Mouse (Mus musculus) ES-Bruce4 (cell line): ENCODE data around the gene Ly6g5c. TPM values are rescaled to one million over a fixed set of nuclear protein-coding genes. Genes with fewer than 3 reads are reported as not detected.

Experiments used
- H3K27ac ChIP-seq: 2 replicates; pipeline ENCODE4 v1.5.1; 2012; ENCODE audit warnings: low read length, inconsistent platforms; ENCODE audit not compliant: insufficient read depth
- H3K27me3 ChIP-seq: 2 replicates; pipeline ENCODE4 v1.6.1; 2012; ENCODE audit warnings: mild to moderate bottlenecking, low read length, inconsistent platforms; ENCODE audit not compliant: control insufficient read depth, poor library complexity, insufficient read depth, severe bottlenecking
- H3K36me3 ChIP-seq: 2 replicates; pipeline ENCODE4 v1.6.1; 2012; ENCODE audit warnings: inconsistent platforms, mild to moderate bottlenecking, low read length, moderate library complexity; ENCODE audit not compliant: control insufficient read depth, poor library complexity, insufficient read depth, severe bottlenecking
- H3K4me1 ChIP-seq: one replicate; pipeline ENCODE4 v1.8.1; 2011; ENCODE audit warnings: low read length; ENCODE audit not compliant: control insufficient read depth, insufficient read depth
- H3K4me3 ChIP-seq: 2 replicates; pipeline ENCODE4 v1.5.1; 2011; ENCODE audit warnings: low read depth, mild to moderate bottlenecking, low read length
- H3K9ac ChIP-seq: 2 replicates; pipeline ENCODE4 v1.6.1; 2012; ENCODE audit warnings: low read depth, mild to moderate bottlenecking, inconsistent platforms; ENCODE audit not compliant: poor library complexity, severe bottlenecking
- H3K9me3 ChIP-seq: replicated peaks from 2 replicates; pipeline ENCODE4 v1.6.1; 2012; ENCODE audit warnings: mild to moderate bottlenecking, low read length, inconsistent platforms; ENCODE audit not compliant: control insufficient read depth, poor library complexity, insufficient read depth, severe bottlenecking
- CTCF ChIP-seq: IDR thresholded peaks from one replicate; pipeline ENCODE4 v1.8.1; 2011; ENCODE audit warnings: low read depth, low read length
- EP300 ChIP-seq: IDR thresholded peaks from 2 replicates; pipeline ENCODE4 v1.6.1; 2011; ENCODE audit warnings: low read depth, low read length; ENCODE audit not compliant: insufficient read depth
- POLR2A ChIP-seq: IDR thresholded peaks from one replicate; pipeline ENCODE4 v1.8.1; 2011; ENCODE audit warnings: low read length; ENCODE audit not compliant: insufficient read depth
- polyA plus RNA-seq: library from polyadenylated mRNA; stranded (reverse); fragments of >200 nt; gene quantifications from 2 replicates; pipeline ENCODE4 v1.2.4, GENCODE M21; 2011; ENCODE audit warnings: low read depth; ENCODE audit not compliant: missing spikeins, insufficient read depth, insufficient read length

The Ly6g5c gene
- polyA plus RNA-seq, 1 experiment, result not detected

- no peaks in the 10 kb centered on the region for H3K4me1 ChIP-seq
- no peaks in the 10 kb centered on the region for H3K27me3 ChIP-seq
- no peaks in the 10 kb centered on the region for H3K9me3 ChIP-seq
- H3K9ac ChIP-seq, result no peak overlapping the region
- peaks cover 98% of the 10 kb centered on the region for H3K36me3 ChIP-seq
- no peak overlapping the region for H3K27ac ChIP-seq
- no peak for TF ChIP-seq POLR2A
- TF ChIP-seq EP300, result no peak
- TF ChIP-seq CTCF, result no peak
- no peak overlapping the region for H3K4me3 ChIP-seq
These were observed 45.9 kb downstream of the Ly6g5c start for GRCm38 (mm10) chr17:35153931-35154330.

DNA sequence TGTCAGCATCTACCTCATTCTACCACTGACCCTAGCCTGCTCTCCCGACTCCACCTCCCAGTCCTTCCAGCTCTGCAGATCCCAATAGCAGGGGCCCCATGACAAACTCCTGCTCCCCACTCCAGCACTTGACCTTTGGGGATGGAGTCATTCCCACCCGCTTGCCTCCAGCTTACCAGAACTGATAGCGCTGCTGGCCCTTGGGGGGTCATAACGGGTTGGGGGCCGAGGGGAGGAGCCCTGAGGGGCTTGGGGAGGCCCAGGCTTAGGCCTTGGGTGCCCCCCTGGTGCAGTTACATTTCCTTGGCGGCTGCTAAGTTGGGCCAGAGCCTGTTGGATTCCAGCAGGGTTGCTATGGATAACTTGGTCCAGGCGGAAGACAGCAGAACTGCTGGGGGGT lies 46.5 kb downstream of the Ly6g5c start:
- Histone ChIP-seq H3K9ac (no peak overlapping the region), H3K27me3 (no peaks in the 10 kb centered on the region), H3K4me3 (no peak overlapping the region), H3K4me1 (no peaks in the 10 kb centered on the region), H3K36me3 (peaks cover 98% of the 10 kb centered on the region), H3K9me3 (no peaks in the 10 kb centered on the region), H3K27ac (no peak overlapping the region)
- TF ChIP-seq EP300 (no peak), CTCF (no peak), POLR2A (no peak)

DNA sequence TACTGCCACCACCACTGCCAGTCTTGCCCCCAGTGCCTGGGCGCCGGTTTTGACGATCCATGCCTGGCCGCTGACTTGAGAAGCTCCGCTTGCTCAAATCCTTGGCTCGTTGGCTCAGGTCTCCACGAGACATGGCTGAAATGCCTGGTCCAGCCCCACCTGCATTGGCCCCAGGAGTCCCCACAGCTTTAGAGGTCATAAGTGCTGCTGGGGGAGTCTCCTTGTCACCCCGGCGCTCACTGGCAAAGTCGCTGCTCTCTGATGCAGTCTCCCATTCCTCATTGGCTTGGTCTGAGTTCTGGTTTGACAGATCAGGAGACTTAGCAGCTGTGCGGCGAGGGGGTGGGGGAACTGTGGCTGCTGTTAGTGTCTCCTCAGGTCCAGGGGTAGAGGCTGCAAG lies 47.4 kb downstream of the Ly6g5c start:
- no peak for TF ChIP-seq POLR2A
- TF ChIP-seq CTCF, result no peak
- Histone ChIP-seq H3K4me1 (no peaks in the 10 kb centered on the region), H3K9me3 (no peaks in the 10 kb centered on the region), H3K27ac (no peak overlapping the region), H3K4me3 (no peak overlapping the region), H3K27me3 (no peaks in the 10 kb centered on the region), H3K36me3 (peaks cover 98% of the 10 kb centered on the region), H3K9ac (no peak overlapping the region)

- Histone ChIP-seq H3K9ac (no peak overlapping the region), H3K4me3 (no peak overlapping the region), H3K27ac (no peak overlapping the region), H3K9me3 (no peaks in the 10 kb centered on the region), H3K27me3 (no peaks in the 10 kb centered on the region), H3K4me1 (no peaks in the 10 kb centered on the region), H3K36me3 (peaks cover 99% of the 10 kb centered on the region)
- TF ChIP-seq POLR2A (no peak), CTCF (no peak), EP300 (no peak)
These were observed 48.6 kb downstream of the Ly6g5c start for GRCm38 (mm10) chr17:35156461-35157200.

DNA sequence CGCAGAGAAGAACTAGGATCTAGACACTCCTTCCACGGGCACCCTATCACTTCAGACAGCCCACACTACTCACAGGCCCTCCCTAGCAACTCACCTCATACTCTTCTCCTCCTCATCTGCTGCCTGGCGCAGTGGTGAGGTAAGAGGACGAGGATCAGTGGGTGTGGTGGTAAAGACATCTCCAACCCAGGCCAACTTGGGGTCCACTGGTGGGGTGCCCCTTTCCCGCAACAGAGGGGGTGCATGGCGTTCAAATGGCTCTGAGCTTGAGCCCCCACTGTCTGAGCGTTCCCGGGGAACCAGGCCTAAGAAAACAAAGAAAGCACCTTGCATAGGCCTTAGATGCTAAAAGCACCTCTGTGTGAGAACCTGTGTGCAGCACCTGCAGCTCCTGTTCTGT lies 49.2 kb downstream of the Ly6g5c start:
- Histone ChIP-seq H3K27ac (no peak overlapping the region), H3K9me3 (no peaks in the 10 kb centered on the region), H3K4me1 (no peaks in the 10 kb centered on the region), H3K4me3 (no peak overlapping the region), H3K27me3 (no peaks in the 10 kb centered on the region), H3K36me3 (peaks cover 100% of the 10 kb centered on the region), H3K9ac (no peak overlapping the region)
- TF ChIP-seq POLR2A (no peak), EP300 (no peak), CTCF (no peak)

GRCm38 (mm10) chr17:35157661-35158175 lies 49.6 kb downstream of the Ly6g5c start:
- TF ChIP-seq EP300 (no peak), CTCF (no peak)
- Histone ChIP-seq H3K9me3 (no peaks in the 10 kb centered on the region), H3K9ac (no peak overlapping the region), H3K36me3 (peaks cover 99% of the 10 kb centered on the region), H3K4me3 (no peak overlapping the region), H3K27me3 (no peaks in the 10 kb centered on the region), H3K4me1 (no peaks in the 10 kb centered on the region), H3K27ac (no peak overlapping the region)
